Mouse (Mus musculus): Measurements from ENCODE around the gene Gm8439.

DNA sequence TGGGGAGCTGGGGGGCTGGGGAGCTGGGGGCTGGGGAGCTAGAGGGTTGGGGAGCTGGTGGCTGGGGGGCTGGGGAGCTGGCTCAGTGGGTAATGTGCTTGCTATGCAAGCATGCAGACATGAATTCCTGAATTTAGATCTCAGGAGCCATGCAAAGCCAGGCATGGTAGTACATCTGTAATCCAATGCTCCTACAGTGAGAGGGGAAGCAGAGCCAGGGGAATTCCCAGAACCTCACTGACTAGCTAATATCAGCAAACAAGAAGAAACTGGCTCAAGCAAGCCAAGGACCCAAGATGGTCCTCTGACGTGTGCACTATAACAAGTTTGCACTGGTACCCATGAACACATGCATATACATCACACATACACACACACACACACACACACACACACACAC, 13.2 kb downstream of the Gm8439 start:
- no peak for TF ChIP-seq CTCF (IDR thresholded peaks at IDR 0.05; ENCODE audit: low read depth, low read length)
- TF ChIP-seq POLR2AphosphoS5 (IDR thresholded peaks at IDR 0.05; ENCODE audit: insufficient replicate concordance, low read depth, low read length), result no peak
- no peak for TF ChIP-seq GATA1 (IDR thresholded peaks at IDR 0.05; ENCODE audit: borderline replicate concordance, low read length)

Measured in G1E (cell line).